Mouse (Mus musculus) Muller cell, postnatal 12 days (primary cell): ENCODE results near the gene Rdh19.
A peak's percentile ranks its signal among the peaks of the same experiment; 100 is the strongest.
"Not testable (repeated sequence)": the region's sequence is repeated elsewhere in the genome, so short reads cannot be mapped to it uniquely, and the experiment has no call there.

ENCODE experiments used
- DNase-seq: peaks from one replicate; pipeline ENCODE4 v3.0.0-alpha.2; 2015; ENCODE audit errors: inconsistent ontology term

Rdh19 gene

DNA sequence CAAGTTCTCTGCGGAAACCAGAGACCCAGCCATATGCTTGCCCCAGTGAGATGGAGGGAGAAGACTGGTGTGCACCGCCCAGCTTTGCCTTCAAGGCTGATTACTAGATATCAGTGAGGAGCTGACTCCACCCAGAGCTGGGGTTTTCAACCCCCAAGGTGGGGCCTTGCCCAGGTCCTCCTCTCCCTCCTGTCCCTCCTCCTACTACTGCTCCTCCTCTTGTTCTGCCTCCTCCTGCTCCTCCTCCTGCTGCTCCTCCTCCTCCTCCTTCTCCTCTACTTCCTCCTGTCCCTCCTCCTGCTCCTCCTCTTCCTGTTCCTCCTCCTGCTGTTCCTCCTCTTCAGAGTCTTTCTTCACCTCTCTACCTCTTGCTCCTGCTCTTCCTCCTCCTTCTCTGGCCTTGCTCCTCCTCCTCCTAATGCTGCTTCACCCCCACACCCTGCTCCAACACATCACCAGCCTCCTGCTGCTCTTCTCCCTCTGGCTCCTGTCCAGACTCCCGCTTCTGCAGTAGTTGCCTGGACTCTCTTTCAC is 29.5 kb downstream of the Rdh19 start:
- DNase-seq = no peak

DNA sequence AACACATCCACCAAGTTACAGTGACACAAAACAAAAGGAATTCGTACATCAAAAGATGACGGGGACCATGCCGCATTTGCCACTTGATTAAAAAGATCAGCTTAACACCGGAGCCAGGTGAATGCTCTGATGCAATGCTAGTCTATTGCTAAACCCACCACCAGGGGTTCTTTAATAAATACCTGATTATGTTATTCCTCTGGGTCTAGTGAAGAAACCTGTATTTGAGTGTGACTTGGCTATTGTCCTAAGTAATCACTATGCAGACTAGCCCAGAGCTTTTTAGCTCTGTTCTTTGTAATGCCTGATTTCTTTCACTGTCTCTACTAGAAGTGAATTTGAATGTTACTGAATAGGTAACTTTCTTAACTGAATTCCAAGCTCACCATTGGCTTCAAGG is 31.3 kb downstream of the Rdh19 start:
- DNase-seq = no peak

DNA sequence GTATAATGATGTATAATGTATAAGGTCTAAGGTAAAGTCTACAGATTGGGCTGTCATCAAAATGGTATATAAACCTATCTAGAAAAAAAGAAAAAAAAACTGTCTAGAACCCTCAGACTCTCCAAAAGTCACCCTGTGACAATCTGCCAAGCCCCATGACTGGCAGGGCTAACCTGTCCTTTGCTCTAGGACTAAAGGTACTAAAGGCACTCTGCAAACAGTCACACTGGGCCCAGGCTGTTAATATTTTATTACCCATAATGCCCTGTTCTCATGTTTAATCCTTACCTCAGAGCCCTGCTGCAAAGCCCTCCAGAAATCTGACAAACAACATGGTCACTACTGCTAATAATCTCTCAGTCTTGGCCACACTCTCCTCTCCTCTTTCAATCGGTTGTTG is 36.8 kb downstream of the Rdh19 start:
- no peak for DNase-seq

DNA sequence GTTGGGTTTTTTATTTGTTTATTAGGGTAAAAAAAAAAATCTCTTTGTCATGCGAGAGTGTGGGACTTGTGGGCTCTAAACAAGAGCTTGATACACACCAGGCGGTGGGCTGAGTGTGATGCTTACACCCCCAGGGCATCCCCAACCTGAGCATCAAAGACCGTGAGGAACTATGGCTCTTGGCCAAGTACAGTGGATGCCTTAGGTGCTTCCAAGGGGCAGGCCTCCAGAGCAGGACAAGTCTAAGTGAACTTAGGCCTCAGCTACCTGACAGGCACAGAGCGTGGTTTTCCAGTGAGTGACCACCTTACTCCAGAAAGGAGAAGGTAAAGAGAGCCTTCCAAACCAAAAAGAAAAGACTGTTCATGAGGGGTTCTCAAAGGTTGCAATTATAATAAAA is 37.2 kb downstream of the Rdh19 start:
- DNase-seq = no peak

DNA sequence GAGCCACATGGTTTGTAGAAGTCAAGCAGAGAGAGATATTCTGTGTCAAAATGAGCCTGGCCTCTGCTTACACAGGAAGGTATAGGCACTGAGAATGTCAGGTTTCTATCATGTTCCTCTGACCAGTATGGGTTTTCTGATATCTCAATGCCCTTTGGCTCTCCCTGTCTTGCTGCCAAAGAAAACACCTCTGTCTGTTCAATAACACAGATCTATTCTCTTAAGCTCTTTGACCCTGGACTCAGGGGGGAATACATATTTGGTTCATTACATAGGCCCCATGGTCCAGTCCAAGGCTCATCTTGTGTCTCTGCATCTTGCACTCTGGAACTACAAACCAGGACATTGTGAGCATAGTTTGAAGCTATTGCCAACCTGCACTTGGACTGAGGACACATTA is 38.9 kb downstream of the Rdh19 start, which contains the start of gene Rdh7:
Gene Rdh7, minus strand, starts transcription at position 213 of the 400 bp plus-strand sequence.
- no peak for DNase-seq

DNA sequence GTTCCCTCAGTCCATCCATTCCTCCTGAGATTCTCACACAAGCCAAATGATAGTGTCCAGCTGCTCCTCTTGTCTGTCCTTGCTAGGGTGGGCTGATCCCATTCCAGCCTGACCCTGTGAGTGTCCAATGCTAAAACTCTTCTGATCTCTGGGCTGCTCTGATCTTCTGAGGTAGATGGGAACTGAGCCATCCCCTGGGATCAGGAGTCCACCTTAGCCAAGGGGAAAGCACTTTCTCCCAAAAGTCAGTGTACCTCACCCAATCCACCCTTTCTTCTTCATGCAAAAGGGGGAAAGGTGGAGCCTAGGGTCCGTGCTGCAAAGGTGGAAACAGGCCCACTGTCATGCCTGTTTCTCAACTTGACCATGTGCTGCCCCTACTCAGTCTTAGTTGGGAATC is 41.8 kb downstream of the Rdh19 start:
- no peak for DNase-seq

- not testable (repeated sequence) for DNase-seq
Measured at GRCm38 (mm10) chr10:127893163-127894022, 43.7 kb downstream of the Rdh19 start.

- DNase-seq = no peak
Measured at GRCm38 (mm10) chr10:127896705-127897104, 47.0 kb downstream of the Rdh19 start.

DNA sequence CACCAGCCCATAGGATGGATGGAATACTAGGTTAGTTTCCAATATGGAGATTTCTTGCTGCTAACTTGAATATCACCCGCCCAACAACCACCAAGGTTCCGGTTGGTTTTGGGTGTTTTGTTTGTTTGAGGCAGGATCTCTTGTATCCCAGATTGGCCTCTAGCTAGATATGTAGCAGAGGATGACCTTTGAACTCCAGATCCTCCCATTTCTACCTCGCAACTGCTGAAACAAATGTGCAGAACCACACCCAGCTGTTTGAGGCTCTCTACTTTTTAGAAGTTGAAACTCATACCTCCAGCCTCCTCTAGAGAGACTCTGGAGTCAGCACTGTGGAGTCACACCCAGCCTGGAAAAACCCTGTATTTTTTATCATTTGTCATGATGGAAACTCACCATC is 47.8 kb downstream of the Rdh19 start:
- DNase-seq = no peak

DNA sequence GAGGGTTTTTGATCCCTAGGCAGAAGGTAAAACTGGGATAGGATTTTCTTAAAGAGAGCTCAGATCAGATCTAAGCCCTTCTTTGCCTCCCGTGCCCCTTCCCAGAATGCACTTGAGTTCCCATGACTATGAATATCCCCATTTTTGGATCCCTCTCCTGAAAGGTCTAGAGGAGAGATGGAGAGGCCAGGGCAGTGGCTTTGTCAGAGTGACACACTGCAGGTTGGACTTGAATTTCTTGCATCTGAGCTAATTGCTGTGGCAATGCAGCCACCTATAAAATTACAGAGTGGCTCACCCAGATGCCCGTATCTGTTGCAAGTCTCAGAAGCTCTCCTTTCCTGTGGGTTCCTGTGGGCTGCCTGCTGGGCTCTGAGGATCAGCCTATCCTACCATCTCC is 48.5 kb downstream of the Rdh19 start, which contains the start of gene Sdr9c7:
Gene Sdr9c7, plus strand, starts transcription at position 301 of the 400 bp plus-strand sequence.
- DNase-seq = no peak

- DNase-seq = no peak
Measured at GRCm38 (mm10) chr10:127899783-127900182, 50.1 kb downstream of the Rdh19 start.

DNA sequence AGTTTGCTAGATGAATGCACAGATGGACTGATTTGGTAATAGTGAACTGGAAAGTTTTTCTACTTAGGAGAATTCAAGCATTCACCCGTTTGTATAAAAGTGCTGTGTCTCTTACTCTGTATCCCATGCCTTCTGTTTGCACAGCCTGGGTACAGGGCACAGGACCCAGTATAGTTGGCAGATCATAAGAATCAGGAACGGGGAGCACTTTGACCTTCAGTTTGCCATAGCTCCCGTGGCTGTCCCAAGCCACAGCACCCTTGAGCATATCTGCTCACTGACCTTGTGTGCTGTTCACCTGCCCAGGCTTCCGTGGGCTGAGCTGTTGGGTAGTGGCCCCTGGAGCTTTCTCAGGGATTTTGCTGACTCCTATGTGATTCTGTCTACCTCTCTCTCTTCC is 52.0 kb downstream of the Rdh19 start:
- DNase-seq = no peak

DNA sequence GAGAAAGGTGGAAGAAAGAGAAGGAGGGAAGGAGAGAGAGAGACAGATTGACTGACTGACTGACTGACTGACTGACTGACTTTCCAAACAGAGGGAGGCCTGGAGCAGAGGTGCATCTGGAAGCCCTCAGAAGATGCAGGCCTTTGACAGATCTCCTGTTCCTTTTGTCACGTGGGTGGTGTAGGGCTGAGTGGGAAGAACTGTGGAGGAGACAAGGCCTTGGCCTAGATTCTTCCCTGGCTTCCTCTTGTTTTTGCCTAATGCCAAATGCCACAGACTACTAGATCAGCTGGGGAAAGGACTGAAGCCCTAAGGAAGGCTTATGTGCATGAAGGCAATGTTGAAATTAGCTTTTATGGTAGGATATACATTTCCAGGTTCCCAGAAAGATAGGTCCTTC is 53.4 kb downstream of the Rdh19 start:
- DNase-seq = no peak

GRCm38 (mm10) chr10:127904718-127905446 is 55.2 kb downstream of the Rdh19 start:
- DNase-seq = peak; percentile 20

GRCm38 (mm10) chr10:127906138-127906537 is 56.4 kb downstream of the Rdh19 start:
- no peak for DNase-seq

GRCm38 (mm10) chr10:127907386-127907951 is 57.7 kb downstream of the Rdh19 start:
- DNase-seq = no peak
